Mouse (Mus musculus) neural tube, embryonic 14.5 days (tissue): ENCODE measurements around the gene Rnf126. TPM values are rescaled to one million over a fixed set of nuclear protein-coding genes. Genes with fewer than 3 reads are reported as not detected.
"Not testable (repeated sequence)": the region's sequence is repeated elsewhere in the genome, so short reads cannot be mapped to it uniquely, and the experiment has no call there.

ENCODE experiments used
- ATAC-seq: fragments of 200-750 bp; cut with Nextera tagmentation; 2 replicates; pipeline ENCODE4 v1.8.0; 2017; ENCODE audit warnings: low read depth, mild to moderate bottlenecking, moderate TSS enrichment, moderate library complexity
- H3K27ac ChIP-seq: fragments of 300-500 bp; sonication (generic); 2 replicates; pipeline ENCODE4 v1.5.1; 2014; ENCODE audit warnings: low read depth, mild to moderate bottlenecking, control low read depth, low read length, moderate library complexity, mixed read lengths
- H3K27me3 ChIP-seq: fragments of 300-500 bp; sonication (generic); 2 replicates; pipeline ENCODE4 v1.6.1; 2014; ENCODE audit warnings: low read length; ENCODE audit not compliant: control insufficient read depth, insufficient read depth
- H3K36me3 ChIP-seq: fragments of 300-500 bp; sonication (generic); 2 replicates; pipeline ENCODE4 v1.6.1; 2014; ENCODE audit warnings: low read length, mixed read lengths; ENCODE audit not compliant: control insufficient read depth, insufficient read depth
- H3K4me1 ChIP-seq: fragments of 300-500 bp; sonication (generic); 2 replicates; pipeline ENCODE4 v1.6.1; 2014; ENCODE audit warnings: low read length; ENCODE audit not compliant: control insufficient read depth, insufficient read depth
- H3K4me2 ChIP-seq: fragments of 300-500 bp; sonication (generic); 2 replicates; pipeline ENCODE4 v1.6.1; 2014; ENCODE audit warnings: mild to moderate bottlenecking, low read depth, low read length, control low read depth
- H3K4me3 ChIP-seq: fragments of 300-500 bp; sonication (generic); 2 replicates; pipeline ENCODE4 v1.5.1; 2014; ENCODE audit warnings: low read depth, low read length, control low read depth, mixed read lengths
- H3K9ac ChIP-seq: fragments of 300-500 bp; sonication (generic); replicated peaks from 2 replicates; pipeline ENCODE4 v1.6.1; 2014; ENCODE audit warnings: low read depth, mild to moderate bottlenecking, control low read depth, low read length, mixed read lengths
- H3K9me3 ChIP-seq: fragments of 300-500 bp; sonication (generic); 2 replicates; pipeline ENCODE4 v1.6.1; 2016; ENCODE audit warnings: low read length; ENCODE audit not compliant: control insufficient read depth
- WGBS: fragments of 180-500 bp; shearing (Covaris S2); extraction: QIAGEN DNeasy Blood & Tissue Kit; methylation state at CpG from one replicate; pipeline ENCODE4 v1.1.7; 2014; 5-methylcytosine and 5-hydroxymethylcytosine counted together
- polyA plus RNA-seq: library from polyadenylated mRNA; unstranded; fragments of >200 nt; fragmentation: Nextera tagmentation; extraction: Ambion mirVana; gene quantifications from 2 replicates; pipeline ENCODE4 v1.2.1, GENCODE M21; 2014

Gene Rnf126
- polyA plus RNA-seq, 1 experiment from 2014 or later: 93.7 TPM

DNA sequence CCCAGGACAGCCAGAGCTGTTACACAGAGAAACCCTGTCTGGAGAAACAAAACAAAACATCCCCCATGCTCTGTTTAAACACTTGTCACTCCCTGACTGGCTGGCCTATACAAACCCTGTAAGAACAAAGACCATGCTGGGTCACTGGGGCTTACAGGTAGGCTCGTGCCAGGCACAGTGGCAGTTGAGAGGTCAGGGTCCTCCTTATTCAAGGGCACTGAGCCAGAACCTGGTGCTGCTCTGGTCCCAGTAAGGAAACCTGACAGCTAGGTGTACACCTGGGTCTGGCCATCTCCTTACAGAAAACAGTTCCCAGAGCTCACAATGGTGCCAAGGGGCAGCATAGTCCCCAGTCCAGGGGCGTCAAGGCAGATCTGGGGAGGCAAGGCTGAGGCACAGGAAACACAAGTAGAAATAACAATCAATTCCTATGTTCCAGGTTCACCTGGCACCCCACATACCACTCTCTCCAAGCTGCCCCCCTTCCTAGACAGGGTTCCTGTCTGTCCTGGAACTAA lies 1.5 kb downstream of the Rnf126 start:
- H3K9ac ChIP-seq: 0 out of 2 replicates have a peak overlapping the region, but pooled peaks have one; percentile 85
- WGBS: 85% methylated on average over 2 of the region's 2 CpGs
- H3K27me3 ChIP-seq: no peaks in the 10 kb centered on the region
- H3K4me2 ChIP-seq: peak overlapping the region; percentile 55
- no peak overlapping the region for H3K4me3 ChIP-seq
- H3K9me3 ChIP-seq: no peaks in the 10 kb centered on the region
- H3K36me3 ChIP-seq: peaks cover 16% of the 10 kb centered on the region
- no peak for ATAC-seq
- H3K4me1 ChIP-seq: peaks cover 17% of the 10 kb centered on the region
- H3K27ac ChIP-seq: no peak overlapping the region

DNA sequence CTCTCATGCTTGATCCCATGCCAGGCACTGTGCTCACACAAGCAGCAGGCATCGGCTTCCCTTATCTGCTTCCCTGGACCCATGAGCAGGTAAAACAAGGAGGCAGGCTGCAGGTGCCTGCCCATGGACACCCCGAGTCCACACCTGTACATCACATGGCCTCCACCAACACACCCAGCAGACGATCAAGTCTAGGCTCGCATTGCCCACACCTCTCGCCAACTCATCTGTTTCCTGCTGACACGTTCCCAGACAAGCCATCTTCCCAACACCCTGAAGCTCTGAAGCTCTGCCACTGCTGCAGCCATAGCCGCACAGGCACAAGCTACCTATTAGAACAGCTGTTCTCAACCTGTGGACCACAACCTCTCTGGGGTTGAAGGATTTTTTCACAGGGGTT lies 2.5 kb downstream of the Rnf126 start:
- ATAC-seq: no peak
- no peak overlapping the region for H3K4me3 ChIP-seq

DNA sequence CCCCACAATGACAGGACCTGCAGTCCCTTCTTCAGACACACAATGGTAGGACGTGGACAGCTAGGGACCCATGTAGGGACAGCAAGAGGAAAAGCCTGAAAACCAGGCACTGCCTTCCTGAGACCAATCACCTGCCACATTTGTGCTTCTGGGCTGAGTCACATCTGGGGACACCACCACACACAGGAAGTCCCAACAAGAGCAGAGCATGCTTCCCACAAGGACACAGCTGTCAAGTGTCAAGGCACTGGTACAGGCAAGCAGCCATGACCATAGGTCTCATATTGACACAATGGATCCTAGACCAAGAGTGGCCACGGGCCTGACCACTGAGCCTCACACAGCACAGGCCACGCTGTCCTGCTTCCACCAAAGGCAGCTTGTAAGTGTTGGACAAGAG lies 3.9 kb downstream of the Rnf126 start:
- Histone ChIP-seq H3K4me3 (no peak overlapping the region), H3K27ac (no peak overlapping the region), H3K9ac (no peak overlapping the region), H3K36me3 (peaks cover 31% of the 10 kb centered on the region), H3K27me3 (no peaks in the 10 kb centered on the region), H3K4me2 (no peak overlapping the region), H3K4me1 (peaks cover 11% of the 10 kb centered on the region), H3K9me3 (no peaks in the 10 kb centered on the region)
- ATAC-seq: no peak
- WGBS: 87% methylated on average over 3 of the region's 3 CpGs

More for the DNA sequence above, 2.5 kb downstream of the Rnf126 start:
- peaks cover 17% of the 10 kb centered on the region for H3K4me1 ChIP-seq
- H3K9ac ChIP-seq: no peak overlapping the region
- no peak overlapping the region for H3K27ac ChIP-seq
- H3K27me3 ChIP-seq: no peaks in the 10 kb centered on the region
- peaks cover 18% of the 10 kb centered on the region for H3K36me3 ChIP-seq
- H3K4me2 ChIP-seq: no peak overlapping the region
- WGBS: 90% methylated on average over 7 of the region's 7 CpGs
- H3K9me3 ChIP-seq: no peaks in the 10 kb centered on the region

DNA sequence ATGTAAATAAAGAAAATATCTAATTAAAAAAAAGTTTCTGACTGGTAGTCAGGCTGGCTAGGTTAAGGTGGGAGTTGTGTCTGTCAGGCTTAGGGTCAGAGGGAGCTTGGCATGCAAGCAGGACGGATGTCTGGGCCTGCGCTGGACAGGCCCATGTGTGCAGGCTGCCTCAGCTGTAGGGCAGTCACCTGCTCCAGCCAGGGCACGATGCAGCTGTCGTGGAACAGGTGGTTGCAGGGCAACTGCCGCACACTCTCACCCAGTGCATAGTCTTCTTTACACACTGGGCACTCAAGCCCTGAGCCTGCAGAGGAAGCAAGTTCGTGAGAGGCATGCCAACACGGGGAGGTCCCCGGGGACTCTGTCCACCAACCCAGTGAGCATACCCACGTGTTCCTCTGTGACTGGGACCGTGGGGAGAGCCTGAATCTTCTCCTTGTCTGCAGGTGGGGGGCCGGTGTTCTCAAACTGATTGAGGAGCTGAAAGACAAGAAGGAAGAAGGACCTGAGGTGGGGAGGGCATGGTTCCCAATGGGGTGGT lies 6.1 kb downstream of the Rnf126 start:
- H3K36me3 ChIP-seq: peaks cover 41% of the 10 kb centered on the region
- H3K27me3 ChIP-seq: no peaks in the 10 kb centered on the region
- ATAC-seq: no peak
- H3K4me1 ChIP-seq: peaks cover 6% of the 10 kb centered on the region
- 93% methylated on average over 11 of the region's 11 CpGs for WGBS
- H3K4me3 ChIP-seq: no peak overlapping the region
- H3K4me2 ChIP-seq: no peak overlapping the region
- H3K9ac ChIP-seq: no peak overlapping the region
- no peak overlapping the region for H3K27ac ChIP-seq
- no peaks in the 10 kb centered on the region for H3K9me3 ChIP-seq

DNA sequence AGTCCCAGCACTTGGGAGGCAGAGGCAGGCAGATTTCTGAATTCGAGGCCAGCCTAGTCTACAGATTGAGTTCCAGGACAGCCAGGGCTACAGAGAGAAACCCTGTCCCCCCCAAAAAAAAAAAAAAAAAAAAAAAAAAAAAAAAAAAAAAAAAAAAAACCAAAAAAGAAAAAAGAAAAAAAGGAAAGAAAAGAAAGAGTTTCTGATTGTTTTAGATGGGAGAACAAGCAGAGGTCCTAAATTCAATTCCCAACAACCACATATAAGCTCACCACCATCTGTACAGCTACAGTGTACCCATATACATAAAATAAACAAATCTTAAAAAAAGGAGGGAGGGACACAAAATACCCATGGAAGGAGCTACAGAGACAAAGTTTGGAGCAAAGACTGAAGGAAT lies 7.1 kb downstream of the Rnf126 start:
- H3K36me3 ChIP-seq: peaks cover 41% of the 10 kb centered on the region
- not testable (repeated sequence) for H3K4me3 ChIP-seq, H3K4me1 ChIP-seq, H3K4me2 ChIP-seq, H3K27ac ChIP-seq, H3K9me3 ChIP-seq, H3K9ac ChIP-seq, H3K27me3 ChIP-seq, ATAC-seq
- 92% methylated on average over 1 of the region's 1 CpGs for WGBS

DNA sequence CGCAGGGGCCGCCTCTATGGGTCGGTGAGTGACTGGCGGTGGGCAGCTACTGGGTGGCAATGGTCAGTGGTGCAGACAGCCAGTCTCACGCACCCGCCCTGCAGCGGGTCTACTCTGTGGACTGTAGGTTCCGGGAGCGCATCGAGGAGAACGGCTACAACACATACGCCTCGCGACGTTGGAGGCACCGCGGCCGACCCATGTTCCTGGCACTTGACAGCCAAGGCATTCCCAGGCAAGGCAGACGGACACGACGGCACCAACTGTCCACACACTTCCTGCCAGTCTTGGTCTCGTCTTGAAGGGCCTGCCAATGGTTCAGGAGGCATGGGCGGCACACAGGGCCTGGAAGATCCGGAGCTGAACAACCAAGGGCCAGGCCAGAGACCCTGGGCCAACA lies 10.1 kb downstream of the Rnf126 start:
- no peaks in the 10 kb centered on the region for H3K27me3 ChIP-seq
- no peak overlapping the region for H3K27ac ChIP-seq
- 89% methylated on average over 24 of the region's 24 CpGs for WGBS
- H3K9ac ChIP-seq: no peak overlapping the region
- H3K9me3 ChIP-seq: no peaks in the 10 kb centered on the region
- no peaks in the 10 kb centered on the region for H3K4me1 ChIP-seq
- ATAC-seq: no peak
- no peak overlapping the region for H3K4me2 ChIP-seq
- no peak overlapping the region for H3K4me3 ChIP-seq
- peaks cover 35% of the 10 kb centered on the region for H3K36me3 ChIP-seq

DNA sequence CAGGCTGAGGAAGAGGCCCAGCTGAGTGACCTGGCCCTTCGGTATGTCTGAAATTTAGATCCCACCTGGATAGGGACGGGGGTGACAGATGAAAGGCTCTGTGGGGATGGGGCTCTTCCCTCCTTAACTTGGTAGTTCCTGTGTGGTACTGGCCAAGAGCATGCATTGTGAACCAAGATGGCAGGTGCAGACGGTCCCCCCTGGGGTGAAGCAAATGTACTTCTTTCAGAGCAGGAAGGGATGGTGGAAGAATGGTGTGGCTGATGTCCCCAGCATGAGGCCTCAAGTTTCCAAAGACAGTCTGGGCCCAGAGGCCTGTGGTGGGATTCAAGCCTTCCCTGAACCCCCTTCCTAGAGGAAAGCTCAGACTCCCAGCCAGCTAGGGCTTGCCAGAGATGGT lies 10.9 kb downstream of the Rnf126 start:
- Histone ChIP-seq H3K4me3 (peak overlapping the region; percentile 28; the same call in 1 of the 2 replicates), H3K27ac (no peak overlapping the region), H3K4me1 (no peaks in the 10 kb centered on the region), H3K36me3 (peaks cover 26% of the 10 kb centered on the region), H3K4me2 (no peak overlapping the region), H3K9ac (no peak overlapping the region), H3K9me3 (no peaks in the 10 kb centered on the region), H3K27me3 (no peaks in the 10 kb centered on the region)
- no peak for ATAC-seq
- WGBS: 78% methylated on average over 3 of the region's 3 CpGs

DNA sequence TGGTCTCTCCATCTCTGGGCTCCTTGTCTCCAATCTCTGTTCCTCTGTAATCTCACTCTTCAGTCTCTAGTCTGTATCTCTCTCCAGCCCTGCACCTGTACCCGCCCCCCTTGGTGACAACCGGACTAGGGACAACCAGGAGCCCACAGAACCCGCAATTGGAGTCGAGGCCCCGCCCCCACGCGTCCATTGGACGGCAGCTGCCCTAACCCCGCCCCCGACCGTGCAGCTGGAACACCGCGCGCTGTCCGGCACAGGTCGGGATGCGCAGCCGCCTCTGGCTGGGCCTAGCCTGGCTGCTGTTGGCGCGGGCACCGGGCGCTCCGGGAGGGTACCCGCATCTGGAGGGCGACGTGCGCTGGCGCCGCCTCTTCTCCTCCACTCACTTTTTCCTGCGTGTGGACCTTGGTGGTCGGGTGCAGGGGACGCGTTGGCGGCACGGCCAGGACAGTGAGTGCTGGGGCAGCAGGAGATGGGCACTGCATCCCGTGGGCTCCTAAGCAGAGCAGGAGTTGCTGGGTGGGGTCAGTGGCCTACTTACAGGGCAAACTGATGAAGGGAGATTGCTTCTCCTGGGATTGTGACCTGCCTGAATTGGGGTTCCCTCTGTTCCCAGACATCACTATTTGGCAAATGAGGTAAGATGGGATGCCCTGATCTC lies 11.8 kb downstream of the Rnf126 start, which contains the start of gene Fgf22:
Gene Fgf22 (plus strand): TSS at position 221 of the 661 bp plus-strand sequence.
- peak; percentile 83 for ATAC-seq
- Histone ChIP-seq H3K4me1 (no peaks in the 10 kb centered on the region), H3K36me3 (peaks cover 25% of the 10 kb centered on the region), H3K9ac (peak within 1 kb of the TSS; percentile 41; the same call in 1 of the 2 replicates), H3K27ac (no peak within 1 kb of the TSS), H3K27me3 (no peaks in the 10 kb centered on the region), H3K4me3 (peak within 1 kb of the TSS; percentile 28), H3K9me3 (no peaks in the 10 kb centered on the region), H3K4me2 (peak within 1 kb of the TSS; percentile 58)
- 1% methylated on average over 36 of the region's 36 CpGs for WGBS

DNA sequence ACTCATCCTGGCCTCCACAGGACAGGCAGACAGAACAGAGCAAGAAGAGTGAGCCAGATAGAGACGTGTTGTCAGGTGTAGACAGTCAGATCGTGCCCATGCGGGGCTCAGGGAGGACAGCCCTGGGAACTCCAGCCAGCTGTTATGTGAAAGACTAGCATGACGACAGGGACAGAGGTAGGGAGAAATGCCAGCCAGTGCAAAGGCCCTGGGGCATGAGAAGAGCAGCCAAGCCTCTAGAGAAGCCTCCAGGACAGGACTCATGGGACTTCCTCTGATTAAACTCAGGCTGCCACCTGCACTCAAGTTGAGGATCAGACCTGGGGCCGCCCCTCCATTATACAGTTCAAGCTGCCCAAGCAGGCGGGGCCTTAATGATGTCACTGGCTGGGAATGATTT lies 18.3 kb downstream of the Rnf126 start:
- Histone ChIP-seq H3K4me1 (0 out of 2 replicates have a peak, but pooled peaks cover 9% of the 10 kb centered on the region), H3K36me3 (peaks cover 5% of the 10 kb centered on the region; the same call in 1 of the 2 replicates), H3K27ac (no peak overlapping the region), H3K9me3 (no peaks in the 10 kb centered on the region), H3K9ac (no peak overlapping the region), H3K4me2 (no peak overlapping the region), H3K27me3 (no peaks in the 10 kb centered on the region), H3K4me3 (no peak overlapping the region)
- 73% methylated on average over 6 of the region's 6 CpGs for WGBS
- ATAC-seq: no peak
